Mouse (Mus musculus) forebrain, embryonic 15.5 days (tissue): ENCODE results near the gene Tmem206. TPM values are rescaled to one million over a fixed set of nuclear protein-coding genes. Genes with fewer than 3 reads are reported as not detected.

Experiments used
- ATAC-seq: fragments of 200-750 bp; cut with Nextera tagmentation; replicated peaks from 2 replicates; pipeline ENCODE4 v1.8.0; 2017; ENCODE audit warnings: mild to moderate bottlenecking, moderate TSS enrichment, moderate library complexity
- H3K27ac ChIP-seq: fragments of 300-500 bp; sonication (generic); replicated peaks from 2 replicates; pipeline ENCODE4 v1.5.1; 2015; ENCODE audit warnings: mild to moderate bottlenecking, inconsistent platforms
- H3K27me3 ChIP-seq: fragments of 300-500 bp; sonication (generic); 2 replicates; pipeline ENCODE4 v1.6.1; 2015; ENCODE audit warnings: inconsistent platforms
- H3K36me3 ChIP-seq: fragments of 300-500 bp; sonication (generic); 2 replicates; pipeline ENCODE4 v1.6.1; 2015; ENCODE audit warnings: mild to moderate bottlenecking, inconsistent platforms
- H3K4me1 ChIP-seq: fragments of 300-500 bp; sonication (generic); 2 replicates; pipeline ENCODE4 v1.6.1; 2015; ENCODE audit warnings: inconsistent platforms
- H3K4me2 ChIP-seq: fragments of 300-500 bp; sonication (generic); replicated peaks from 2 replicates; pipeline ENCODE4 v1.6.1; 2015; ENCODE audit warnings: mild to moderate bottlenecking, inconsistent platforms
- H3K4me3 ChIP-seq: fragments of 300-500 bp; sonication (generic); 2 replicates; pipeline ENCODE4 v1.5.1; 2015; ENCODE audit warnings: mild to moderate bottlenecking, inconsistent platforms
- H3K9ac ChIP-seq: fragments of 300-500 bp; sonication (generic); replicated peaks from 2 replicates; pipeline ENCODE4 v1.6.1; 2015; ENCODE audit warnings: mild to moderate bottlenecking, inconsistent platforms
- H3K9me3 ChIP-seq: fragments of 300-500 bp; sonication (generic); 2 replicates; pipeline ENCODE4 v1.6.1; 2016; ENCODE audit warnings: inconsistent platforms
- WGBS: fragments of 180-500 bp; shearing (Covaris S2); methylation state at CpG from one replicate; pipeline ENCODE4 v1.1.7; 2015; ENCODE audit warnings: mixed read lengths; 5-methylcytosine and 5-hydroxymethylcytosine counted together
- polyA plus RNA-seq: library from polyadenylated mRNA; unstranded; fragments of >200 nt; fragmentation: Nextera tagmentation; extraction: Ambion mirVana; gene quantifications from 2 replicates; pipeline ENCODE4 v1.2.1, GENCODE M21; 2015

The Tmem206 gene
- polyA plus RNA-seq, 1 experiment from 2014 or later, result 54.0 TPM

GRCm38 (mm10) chr1:191394126-191394525, 68.4 kb downstream of the Tmem206 start:
- H3K4me2 ChIP-seq, result no peak overlapping the region
- no peak for ATAC-seq
- no peaks in the 10 kb centered on the region for H3K27me3 ChIP-seq
- H3K4me3 ChIP-seq, result no peak overlapping the region
- no peak overlapping the region for H3K9ac ChIP-seq
- no peaks in the 10 kb centered on the region for H3K9me3 ChIP-seq
- 64% methylated on average over 2 of the region's 2 CpGs for WGBS
- no peaks in the 10 kb centered on the region for H3K36me3 ChIP-seq
- no peak overlapping the region for H3K27ac ChIP-seq
- H3K4me1 ChIP-seq, result peaks cover 21% of the 10 kb centered on the region

- ATAC-seq, result no peak
- H3K9ac ChIP-seq, result no peak overlapping the region
- no peaks in the 10 kb centered on the region for H3K27me3 ChIP-seq
- no peaks in the 10 kb centered on the region for H3K9me3 ChIP-seq
- no peak overlapping the region for H3K27ac ChIP-seq
- peaks cover 21% of the 10 kb centered on the region for H3K4me1 ChIP-seq
- peak overlapping the region; percentile 56 for H3K4me2 ChIP-seq
- 53% methylated on average over 1 of the region's 1 CpGs for WGBS
- no peaks in the 10 kb centered on the region for H3K36me3 ChIP-seq
- peak overlapping the region; percentile 73 for H3K4me3 ChIP-seq
Observed at GRCm38 (mm10) chr1:191395200-191395599, 69.5 kb downstream of the Tmem206 start.

GRCm38 (mm10) chr1:191395871-191396433, 70.2 kb downstream of the Tmem206 start:
- WGBS, result under 1% methylated on average over 36 of the region's 43 CpGs
- Histone ChIP-seq H3K9ac (peak overlapping the region; percentile 52), H3K27me3 (no peaks in the 10 kb centered on the region), H3K36me3 (no peaks in the 10 kb centered on the region), H3K4me1 (peaks cover 21% of the 10 kb centered on the region), H3K9me3 (no peaks in the 10 kb centered on the region), H3K27ac (peak overlapping the region; percentile 89), H3K4me2 (peak overlapping the region; percentile 56), H3K4me3 (peak overlapping the region; percentile 73)
- no peak for ATAC-seq

GRCm38 (mm10) chr1:191396446-191396845, 70.7 kb downstream of the Tmem206 start:
- ATAC-seq, result peak; percentile 6
- peak overlapping the region; percentile 52 for H3K9ac ChIP-seq
- H3K27ac ChIP-seq, result peak overlapping the region; percentile 89
- H3K27me3 ChIP-seq, result no peaks in the 10 kb centered on the region
- peaks cover 20% of the 10 kb centered on the region for H3K4me1 ChIP-seq
- no peaks in the 10 kb centered on the region for H3K9me3 ChIP-seq
- H3K36me3 ChIP-seq, result no peaks in the 10 kb centered on the region
- peak overlapping the region; percentile 73 for H3K4me3 ChIP-seq
- WGBS, result 1% methylated on average over 44 of the region's 74 CpGs
- H3K4me2 ChIP-seq, result peak overlapping the region; percentile 56

GRCm38 (mm10) chr1:191396897-191397849, 71.5 kb downstream of the Tmem206 start:
- H3K4me1 ChIP-seq, result peaks cover 18% of the 10 kb centered on the region
- peak overlapping the region; percentile 59 for H3K9ac ChIP-seq
- ATAC-seq, result peak; percentile 99
- peak overlapping the region; percentile 56 for H3K4me2 ChIP-seq
- H3K27me3 ChIP-seq, result no peaks in the 10 kb centered on the region
- 1% methylated on average over 79 of the region's 82 CpGs for WGBS
- H3K9me3 ChIP-seq, result no peaks in the 10 kb centered on the region
- no peaks in the 10 kb centered on the region for H3K36me3 ChIP-seq
- peak overlapping the region; percentile 97 for H3K27ac ChIP-seq
- peak overlapping the region; percentile 73 for H3K4me3 ChIP-seq

Other genes starting within 250 kb of the Tmem206 start
- gene Batf3, start 228.1 kb upstream of the Tmem206 start, polyA plus RNA-seq, result 1.6 and 1.9 TPM in 2 replicates
- gene Fam71a, start 161.1 kb upstream of the Tmem206 start, polyA plus RNA-seq, result not detected in 2 replicates
- gene Atf3, start 107.9 kb upstream of the Tmem206 start, polyA plus RNA-seq, result 1.1 and 1.5 TPM in 2 replicates
- gene Nenf, start 7.7 kb upstream of the Tmem206 start, polyA plus RNA-seq, result 100 and 106 TPM in 2 replicates
- gene Ppp2r5a, start 77.4 kb downstream of the Tmem206 start, polyA plus RNA-seq, result 10.5 and 10.6 TPM in 2 replicates
- gene Dtl, start 249.6 kb downstream of the Tmem206 start, polyA plus RNA-seq, result 22.0 and 23.2 TPM in 2 replicates
- 49.7 TPM in 2 replicates for gene Ints7, start 249.7 kb downstream of the Tmem206 start, polyA plus RNA-seq